Mouse (Mus musculus) lung, embryonic 16.5 days (tissue): ENCODE measurements around the gene Samd4b. TPM values are rescaled to one million over a fixed set of nuclear protein-coding genes. Genes with fewer than 3 reads are reported as not detected.

ENCODE experiments used
- ATAC-seq: fragments of 200-750 bp; cut with Nextera tagmentation; 2 replicates; pipeline ENCODE4 v1.8.0; 2017; ENCODE audit warnings: low read depth, mild to moderate bottlenecking, moderate library complexity
- H3K27ac ChIP-seq: fragments of 300-500 bp; sonication (generic); 2 replicates; pipeline ENCODE4 v1.5.1; 2014; ENCODE audit warnings: mild to moderate bottlenecking, control low read depth, low read length
- H3K27me3 ChIP-seq: fragments of 300-500 bp; sonication (generic); 2 replicates; pipeline ENCODE4 v1.6.1; 2014; ENCODE audit warnings: low read depth, low read length, mixed read lengths; ENCODE audit not compliant: control insufficient read depth, insufficient read depth
- H3K36me3 ChIP-seq: fragments of 300-500 bp; sonication (generic); 2 replicates; pipeline ENCODE4 v1.6.1; 2014; ENCODE audit warnings: low read length; ENCODE audit not compliant: control insufficient read depth, insufficient read depth
- H3K4me1 ChIP-seq: fragments of 300-500 bp; sonication (generic); replicated peaks from 2 replicates; pipeline ENCODE4 v1.6.1; 2014; ENCODE audit warnings: low read length, mixed read lengths; ENCODE audit not compliant: control insufficient read depth, insufficient read depth
- H3K4me2 ChIP-seq: fragments of 300-500 bp; sonication (generic); 2 replicates; pipeline ENCODE4 v1.6.1; 2014; ENCODE audit warnings: low read depth, low read length, control low read depth
- H3K4me3 ChIP-seq: fragments of 300-500 bp; sonication (generic); 2 replicates; pipeline ENCODE4 v1.5.1; 2014; ENCODE audit warnings: mild to moderate bottlenecking, low read length, control low read depth
- H3K9ac ChIP-seq: fragments of 300-500 bp; sonication (generic); 2 replicates; pipeline ENCODE4 v1.6.1; 2014; ENCODE audit warnings: low read length, control low read depth
- H3K9me3 ChIP-seq: fragments of 300-500 bp; sonication (generic); 2 replicates; pipeline ENCODE4 v1.6.1; 2016; ENCODE audit warnings: low read length; ENCODE audit not compliant: control insufficient read depth
- WGBS: fragments of 180-500 bp; shearing (Covaris S2); extraction: QIAGEN DNeasy Blood & Tissue Kit; methylation state at CpG from one replicate; pipeline ENCODE4 v1.1.7; 2014; 5-methylcytosine and 5-hydroxymethylcytosine counted together
- polyA plus RNA-seq: library from polyadenylated mRNA; unstranded; fragments of >200 nt; fragmentation: Nextera tagmentation; extraction: Ambion mirVana; gene quantifications from 2 replicates; pipeline ENCODE4 v1.2.1, GENCODE M21; 2015

Gene Samd4b
- polyA plus RNA-seq, 1 experiment from 2014 or later = 15.1 TPM

DNA sequence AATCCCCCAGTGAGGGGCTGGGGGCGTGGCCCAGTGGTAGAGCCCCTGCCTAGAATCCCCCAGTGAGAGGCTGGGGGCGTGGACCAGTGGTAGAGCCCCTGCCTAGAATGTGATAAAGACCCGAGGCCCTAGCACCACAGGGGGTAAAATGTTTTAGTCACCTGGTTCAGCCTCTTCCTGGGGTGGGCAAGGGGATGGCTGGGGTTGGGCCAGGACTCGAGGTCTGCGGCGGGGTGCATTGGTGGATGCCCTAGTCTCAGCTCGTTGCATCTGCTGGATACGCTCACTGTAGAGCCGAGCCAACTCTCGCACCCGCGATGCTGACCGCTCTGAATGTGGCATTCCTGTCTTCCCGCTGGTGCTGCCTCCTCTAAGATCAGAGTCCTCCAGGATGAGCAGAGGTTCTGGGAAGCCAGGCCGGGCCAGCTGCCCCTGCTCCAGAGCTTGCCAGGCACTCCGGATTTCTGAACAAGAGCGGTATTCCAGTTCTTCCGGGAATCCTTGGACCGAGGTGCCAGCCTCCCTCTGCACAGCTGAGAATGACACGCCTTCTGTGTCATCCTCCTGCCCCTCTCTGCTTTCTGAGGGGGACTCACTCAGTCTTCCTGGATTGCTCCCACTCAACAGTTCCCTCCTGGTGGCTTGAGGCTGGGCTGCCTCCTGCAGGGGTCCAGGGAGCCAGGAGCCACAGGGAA lies 236.2 kb downstream of the Samd4b start:
- Histone ChIP-seq H3K4me3 (no peak overlapping the region), H3K27ac (no peak overlapping the region), H3K36me3 (peaks cover 63% of the 10 kb centered on the region), H3K4me2 (no peak overlapping the region), H3K9me3 (no peaks in the 10 kb centered on the region), H3K27me3 (no peaks in the 10 kb centered on the region), H3K4me1 (peaks cover 23% of the 10 kb centered on the region), H3K9ac (no peak overlapping the region)
- WGBS = 96% methylated on average over 19 of the region's 20 CpGs
- no peak for ATAC-seq

DNA sequence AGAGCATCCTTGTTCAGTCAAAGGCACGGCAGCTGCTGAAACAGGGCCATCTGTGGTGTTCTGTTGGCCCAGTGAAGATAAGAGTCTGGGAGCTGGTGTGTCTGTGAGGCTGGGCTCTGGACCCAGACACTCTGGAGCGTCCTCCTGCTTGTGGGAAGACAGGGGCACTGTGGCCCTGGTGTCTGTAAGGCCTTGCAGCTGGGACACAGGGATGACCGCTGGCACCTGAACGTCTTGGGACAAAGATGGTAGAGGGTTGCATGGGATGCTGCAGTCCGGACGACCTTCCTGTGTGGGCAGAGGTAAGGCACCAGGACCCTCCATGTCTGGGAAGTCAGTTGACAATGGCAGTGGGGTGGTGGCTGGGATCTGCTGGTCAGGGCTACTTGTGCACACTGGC lies 237.7 kb downstream of the Samd4b start:
- WGBS = 90% methylated on average over 6 of the region's 6 CpGs
- peaks cover 25% of the 10 kb centered on the region for H3K4me1 ChIP-seq
- H3K9ac ChIP-seq = no peak overlapping the region

DNA sequence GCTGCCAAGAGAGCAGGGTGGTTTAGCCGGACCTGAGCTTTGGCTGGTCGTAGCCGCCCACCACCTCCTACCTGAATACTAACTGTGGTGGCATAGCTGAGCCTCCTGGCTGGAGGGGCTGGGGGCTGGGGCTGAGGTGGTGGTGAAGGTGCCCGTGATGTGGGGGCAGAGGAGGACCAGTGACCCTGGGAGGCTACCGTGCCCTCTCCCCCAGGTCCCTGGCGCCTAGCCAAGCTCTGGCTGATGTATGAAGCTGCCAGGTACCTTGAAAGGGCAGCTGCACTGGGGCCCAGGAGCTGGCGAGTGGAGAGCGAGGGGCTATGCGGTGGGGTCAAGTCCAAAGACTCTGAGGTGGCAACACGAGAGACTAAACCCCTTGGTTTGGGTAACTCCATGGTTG lies 238.1 kb downstream of the Samd4b start:
- no peak for ATAC-seq
- Histone ChIP-seq H3K36me3 (peaks cover 50% of the 10 kb centered on the region), H3K27me3 (no peaks in the 10 kb centered on the region), H3K9me3 (no peaks in the 10 kb centered on the region), H3K9ac (no peak overlapping the region), H3K4me3 (no peak overlapping the region), H3K27ac (no peak overlapping the region), H3K4me2 (no peak overlapping the region), H3K4me1 (peaks cover 25% of the 10 kb centered on the region)
- WGBS = 84% methylated on average over 10 of the region's 10 CpGs

More for the DNA sequence above, 237.7 kb downstream of the Samd4b start:
- no peak for ATAC-seq
- Histone ChIP-seq H3K9me3 (no peaks in the 10 kb centered on the region), H3K4me3 (no peak overlapping the region), H3K27me3 (no peaks in the 10 kb centered on the region), H3K4me2 (no peak overlapping the region), H3K27ac (no peak overlapping the region), H3K36me3 (peaks cover 54% of the 10 kb centered on the region)

DNA sequence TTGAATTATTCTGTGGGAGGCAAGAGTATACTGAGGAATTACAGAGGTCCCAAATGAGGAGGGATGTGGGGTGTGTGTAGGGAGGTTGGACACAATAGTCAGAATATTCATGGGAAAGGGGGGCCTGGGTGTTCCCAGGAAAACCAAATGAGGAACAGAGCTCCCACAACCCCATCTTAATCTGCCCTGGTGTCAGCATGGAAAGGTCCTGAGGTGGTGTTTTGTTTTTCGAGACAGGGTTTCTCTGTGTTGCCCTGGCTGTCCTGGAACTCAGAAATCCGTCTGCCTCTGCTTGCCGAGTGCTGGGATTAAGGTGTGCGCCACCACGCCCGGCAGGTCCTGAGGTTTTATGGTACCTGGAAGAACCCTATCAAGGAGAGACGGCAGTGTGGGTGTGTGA lies 239.5 kb downstream of the Samd4b start:
- no peaks in the 10 kb centered on the region for H3K27me3 ChIP-seq
- peaks cover 25% of the 10 kb centered on the region for H3K4me1 ChIP-seq
- H3K4me2 ChIP-seq = no peak overlapping the region
- H3K27ac ChIP-seq = peak overlapping the region; percentile 88
- H3K36me3 ChIP-seq = peaks cover 51% of the 10 kb centered on the region
- no peak overlapping the region for H3K4me3 ChIP-seq
- no peaks in the 10 kb centered on the region for H3K9me3 ChIP-seq
- no peak for ATAC-seq
- H3K9ac ChIP-seq = no peak overlapping the region
- 56% methylated on average over 7 of the region's 7 CpGs for WGBS

DNA sequence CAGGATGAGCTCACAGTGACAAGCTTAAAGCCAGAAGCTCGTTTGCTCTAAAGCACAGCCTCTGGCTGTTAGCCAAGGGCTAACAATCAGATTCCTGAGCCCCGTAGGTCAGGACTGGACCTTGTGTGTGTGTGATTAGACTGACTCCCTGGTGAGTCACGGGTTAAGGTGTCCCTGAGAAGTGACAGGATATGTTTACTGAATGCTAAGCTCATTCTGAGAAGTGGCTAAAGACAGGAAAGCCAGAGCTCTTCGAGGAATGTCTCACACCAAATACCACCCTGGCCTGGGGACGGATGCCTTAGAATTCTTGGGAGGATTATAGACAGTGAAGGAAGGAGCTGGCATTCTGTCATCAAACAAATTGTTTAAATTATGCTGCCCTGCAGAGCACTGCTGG lies 240.0 kb downstream of the Samd4b start:
- H3K27ac ChIP-seq = peak overlapping the region; percentile 88
- peaks cover 53% of the 10 kb centered on the region for H3K36me3 ChIP-seq
- peak; percentile 42 for ATAC-seq
- no peak overlapping the region for H3K4me2 ChIP-seq
- WGBS = 4% methylated on average over 5 of the region's 5 CpGs
- no peaks in the 10 kb centered on the region for H3K27me3 ChIP-seq
- H3K9me3 ChIP-seq = no peaks in the 10 kb centered on the region
- peaks cover 25% of the 10 kb centered on the region for H3K4me1 ChIP-seq
- peak overlapping the region; percentile 6; the same call in 1 of the 2 replicates for H3K9ac ChIP-seq
- no peak overlapping the region for H3K4me3 ChIP-seq

DNA sequence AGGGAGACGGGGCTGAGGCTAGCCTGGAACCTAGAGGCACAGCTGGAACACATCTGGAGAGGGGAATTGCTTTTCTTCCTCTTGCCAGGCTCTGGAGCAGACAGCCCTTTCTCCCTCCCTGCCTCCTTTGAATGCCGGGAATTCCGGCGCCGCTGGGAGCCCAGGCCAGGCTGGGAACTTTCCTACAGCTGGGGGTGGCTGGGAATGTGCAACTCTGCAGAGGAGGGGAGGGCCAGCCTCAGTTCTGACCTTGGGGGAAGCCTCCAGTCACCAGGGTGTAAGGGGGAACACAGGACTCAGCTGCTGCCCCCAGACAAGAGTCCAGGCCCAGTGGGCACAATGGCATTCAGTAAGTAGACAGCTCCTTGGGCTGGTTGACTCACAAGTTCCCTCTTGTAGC lies 241.0 kb downstream of the Samd4b start:
- ATAC-seq = peak; percentile 83
- Histone ChIP-seq H3K27me3 (no peaks in the 10 kb centered on the region), H3K27ac (peak overlapping the region; percentile 88), H3K4me2 (no peak overlapping the region), H3K36me3 (peaks cover 49% of the 10 kb centered on the region), H3K9me3 (no peaks in the 10 kb centered on the region), H3K4me3 (no peak overlapping the region), H3K4me1 (peaks cover 27% of the 10 kb centered on the region), H3K9ac (peak overlapping the region; percentile 28)
- 7% methylated on average over 5 of the region's 5 CpGs for WGBS

DNA sequence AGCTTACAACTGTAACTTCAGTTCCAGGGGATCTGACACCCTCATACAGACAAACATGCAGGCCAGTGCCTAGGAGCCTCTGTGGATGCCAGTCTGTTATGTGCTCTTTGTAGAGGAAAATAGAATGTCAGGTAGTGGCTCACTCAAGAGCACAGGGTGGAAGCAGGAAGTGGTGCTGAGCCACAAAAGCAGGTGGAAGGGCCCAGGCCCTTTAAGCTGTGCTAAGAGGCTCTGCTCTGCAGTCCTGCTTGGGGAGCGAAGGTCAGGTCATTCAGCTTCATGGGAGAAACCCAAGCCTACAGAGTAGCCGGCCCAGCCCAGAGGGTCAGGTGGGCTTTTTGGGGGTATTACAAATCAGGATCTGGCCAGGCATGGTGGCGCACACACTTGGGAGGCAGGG lies 242.7 kb downstream of the Samd4b start:
- 84% methylated on average over 3 of the region's 3 CpGs for WGBS
- no peaks in the 10 kb centered on the region for H3K27me3 ChIP-seq
- H3K9me3 ChIP-seq = no peaks in the 10 kb centered on the region
- no peak overlapping the region for H3K27ac ChIP-seq
- H3K4me2 ChIP-seq = no peak overlapping the region
- H3K4me3 ChIP-seq = no peak overlapping the region
- H3K9ac ChIP-seq = no peak overlapping the region
- H3K36me3 ChIP-seq = peaks cover 34% of the 10 kb centered on the region
- ATAC-seq = no peak
- H3K4me1 ChIP-seq = peaks cover 34% of the 10 kb centered on the region

DNA sequence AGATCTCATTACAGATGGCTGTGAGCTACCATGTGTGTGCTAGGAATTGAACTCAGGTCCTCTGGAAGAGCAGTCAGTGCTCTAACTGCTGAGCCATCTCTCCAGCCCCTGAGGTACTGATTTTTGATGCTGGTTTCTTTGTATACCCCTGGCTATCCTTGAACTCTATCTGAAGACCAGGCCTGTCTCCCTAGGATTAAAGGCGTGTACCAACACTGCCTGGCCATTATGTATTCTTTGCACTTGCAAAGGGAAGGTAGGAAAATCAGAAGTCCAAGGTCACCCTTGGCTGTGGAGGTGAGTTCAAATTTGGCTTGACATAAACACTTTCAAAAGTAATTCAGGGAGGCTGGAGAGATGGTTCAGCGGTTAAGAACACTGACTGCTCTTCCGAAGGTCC lies 243.3 kb downstream of the Samd4b start:
- no peak overlapping the region for H3K9ac ChIP-seq
- H3K27me3 ChIP-seq = no peaks in the 10 kb centered on the region
- WGBS = 94% methylated on average over 3 of the region's 3 CpGs
- H3K9me3 ChIP-seq = no peaks in the 10 kb centered on the region
- H3K36me3 ChIP-seq = peaks cover 27% of the 10 kb centered on the region
- no peak overlapping the region for H3K4me3 ChIP-seq
- no peak overlapping the region for H3K4me2 ChIP-seq
- H3K27ac ChIP-seq = no peak overlapping the region
- H3K4me1 ChIP-seq = peaks cover 39% of the 10 kb centered on the region
- no peak for ATAC-seq

DNA sequence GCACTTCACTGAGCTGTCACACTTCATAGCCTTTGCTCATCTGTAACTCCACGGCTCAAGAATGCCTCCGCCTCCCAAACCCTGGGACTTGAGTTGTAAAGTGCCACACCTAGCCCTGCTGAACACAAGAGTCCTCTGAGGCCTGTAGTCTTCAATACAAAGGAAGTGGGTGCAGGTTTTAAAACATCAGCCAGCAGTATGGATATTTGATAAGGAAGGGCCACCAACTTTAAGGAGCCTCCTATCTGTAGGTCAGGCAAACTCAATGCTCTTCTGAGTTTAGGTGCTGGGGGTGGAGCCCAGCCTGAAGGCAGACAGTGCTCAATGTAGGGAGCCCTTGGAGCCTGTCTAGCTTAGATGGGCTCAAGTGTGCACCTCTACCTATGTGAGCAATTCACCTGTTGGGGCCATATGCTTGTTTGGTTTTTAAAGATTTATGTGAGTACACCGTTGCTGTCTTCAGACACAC lies 243.8 kb downstream of the Samd4b start:
- peaks cover 41% of the 10 kb centered on the region for H3K4me1 ChIP-seq
- no peak for ATAC-seq
- H3K27ac ChIP-seq = no peak overlapping the region
- H3K4me2 ChIP-seq = no peak overlapping the region
- peaks cover 23% of the 10 kb centered on the region for H3K36me3 ChIP-seq
- WGBS = 79% methylated on average over 3 of the region's 3 CpGs
- H3K9me3 ChIP-seq = no peaks in the 10 kb centered on the region
- no peak overlapping the region for H3K9ac ChIP-seq
- no peaks in the 10 kb centered on the region for H3K27me3 ChIP-seq
- H3K4me3 ChIP-seq = no peak overlapping the region
